Mouse (Mus musculus) testis, postnatal 10 days (tissue): Measurements from ENCODE around the gene Tmem123.

Source experiments
- DNase-seq: peaks from one replicate; pipeline ENCODE4 v3.0.0; 2021; ENCODE audit warnings: low spot score

The Tmem123 gene

GRCm38 (mm10) chr9:7828706-7829105 lies 64.9 kb downstream of the Tmem123 start:
- no peak for DNase-seq

- DNase-seq, result no peak
Measured at GRCm38 (mm10) chr9:7829531-7830528, 66.0 kb downstream of the Tmem123 start.

DNA sequence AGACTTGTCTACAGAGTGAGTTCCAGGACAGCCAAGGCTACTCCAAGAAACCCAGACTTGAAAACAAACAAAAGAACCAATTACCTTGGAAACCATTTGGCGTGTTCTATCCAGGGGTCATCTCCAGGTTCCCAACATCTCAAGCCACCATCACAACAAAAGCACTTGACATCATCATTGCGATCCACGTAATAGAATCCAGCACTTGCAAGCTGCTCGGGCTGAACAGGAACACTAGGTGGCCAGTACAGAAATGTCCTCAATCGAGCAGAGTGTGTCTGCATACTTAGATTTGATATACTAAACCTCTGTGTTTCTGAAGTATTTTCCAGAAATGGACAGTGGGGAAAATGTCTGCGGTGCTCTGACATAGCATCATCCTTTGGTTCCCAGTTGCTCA lies 69.6 kb downstream of the Tmem123 start:
- DNase-seq, result no peak

- DNase-seq, result no peak
Measured at GRCm38 (mm10) chr9:7835302-7835701, 71.5 kb downstream of the Tmem123 start.

DNA sequence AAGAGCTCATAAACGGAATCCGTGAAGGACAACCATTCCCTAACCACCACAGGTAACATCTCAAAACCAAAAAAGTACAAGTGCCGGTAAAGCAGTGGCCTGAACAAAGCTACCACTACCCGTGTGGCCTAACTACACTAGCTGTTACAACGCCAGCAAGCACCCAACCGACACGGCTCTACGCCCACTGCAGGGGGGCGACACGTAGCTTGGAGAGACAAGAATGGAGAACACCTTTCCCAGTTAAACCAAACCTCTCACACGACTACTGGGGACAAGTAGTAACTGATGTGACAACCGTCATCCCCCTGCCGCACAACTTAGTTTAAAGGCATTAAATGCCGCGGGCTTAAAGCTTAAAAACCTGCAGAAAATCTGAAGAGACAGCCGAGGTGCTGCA lies 72.5 kb downstream of the Tmem123 start:
- DNase-seq, result peak; percentile 54

GRCm38 (mm10) chr9:7836905-7837805 lies 73.3 kb downstream of the Tmem123 start, which contains the start of gene Birc2:
Gene Birc2 (minus strand): TSS chr9:7837064.
- peak; percentile 96 for DNase-seq

DNA sequence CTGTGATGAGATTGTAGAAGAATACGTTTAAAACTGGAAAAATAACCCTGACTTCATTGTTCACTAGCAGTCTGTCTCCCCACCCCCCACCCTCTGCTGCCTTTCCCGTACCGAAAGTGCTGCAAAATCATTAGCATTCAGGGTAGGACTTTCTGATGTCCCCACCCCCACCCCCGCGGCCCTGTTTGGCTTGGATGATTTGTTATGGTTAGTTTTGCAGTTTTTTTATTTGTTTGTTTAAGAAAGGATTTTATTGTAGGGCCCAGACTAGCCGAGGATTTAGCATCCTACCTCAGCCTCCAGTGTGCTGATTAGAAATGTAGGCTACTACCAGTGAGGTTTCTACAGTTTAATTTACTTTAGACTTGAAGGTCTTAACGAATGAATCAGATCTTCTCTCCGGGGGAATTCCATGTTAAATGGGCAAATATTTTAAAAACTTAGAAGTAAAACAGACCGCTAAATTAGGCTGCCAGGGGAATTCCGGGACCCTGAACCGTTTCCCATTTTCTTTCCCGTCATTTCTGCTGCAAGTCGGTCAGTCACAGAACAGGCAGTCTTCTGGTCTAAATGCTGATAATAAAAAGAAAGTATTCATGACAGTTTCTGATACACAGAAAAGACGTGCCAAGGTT lies 74.1 kb downstream of the Tmem123 start:
- no peak for DNase-seq

DNA sequence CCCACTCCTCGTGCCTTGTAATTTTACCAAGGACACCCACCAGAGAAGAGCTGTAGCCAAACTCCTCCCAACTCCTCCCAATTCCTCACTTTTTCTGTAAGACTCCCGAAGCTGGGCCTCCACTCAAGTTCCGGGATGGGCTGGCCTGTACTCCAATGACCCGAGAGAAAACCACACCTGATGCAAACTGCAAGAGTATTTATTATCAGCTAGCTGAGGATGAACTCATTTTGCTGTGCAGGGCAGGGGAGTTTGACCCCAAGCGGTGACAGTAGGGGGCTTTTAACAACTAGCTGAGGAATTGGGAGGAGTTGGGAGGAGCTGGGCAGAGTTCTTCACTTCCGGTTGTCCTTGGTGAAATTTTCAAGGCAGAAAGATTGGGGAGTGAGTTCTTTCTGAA lies 77.4 kb downstream of the Tmem123 start:
- DNase-seq, result peak; percentile 58
